Mouse (Mus musculus): ENCODE measurements around the gene Fam161b. TPM values are rescaled to one million over a fixed set of nuclear protein-coding genes. Genes with fewer than 3 reads are reported as not detected.

The Fam161b gene
- total RNA-seq, 4 experiments from 2014 or later: 11.0 to 16.5 (median 13.0) TPM

Other genes starting within 250 kb of the Fam161b start
- gene Dnal1, start 247.5 kb downstream of the Fam161b start, total RNA-seq (2022): 10 to 100 TPM; 76.7 to 97.3 (median 85.4) TPM
- 1 to 10 TPM; 3.1 to 3.9 (median 3.6) TPM for gene Pnma1, start 213.3 kb downstream of the Fam161b start, total RNA-seq (2022)
- 10 to 100 TPM; 21.6 to 28.5 (median 26.0) TPM for gene Elmsan1, start 143.0 kb downstream of the Fam161b start, total RNA-seq (2022)
- 10 to 100 TPM; 28.9 to 48.5 (median 41.2) TPM for gene Ptgr2, start 76.6 kb downstream of the Fam161b start, total RNA-seq (2022)
- 10 to 100 TPM; 34.6 to 44.5 (median 37.9) TPM for gene Zfp410, start 45.0 kb downstream of the Fam161b start, total RNA-seq (2022)
- gene Coq6, start 176 bp downstream of the Fam161b start, total RNA-seq (2022): 10 to 100 TPM; 25.9 to 30.3 (median 28.5) TPM
- 10 to 100 TPM; 25.2 to 30.4 (median 29.1) TPM for gene Entpd5, start 47.2 kb upstream of the Fam161b start, total RNA-seq (2022)
- 10 to 100 TPM in 2 of 4 experiments, 1 to 10 TPM in 2; 8.3 to 12.7 (median 10.7) TPM for gene Bbof1, start 47.2 kb upstream of the Fam161b start, total RNA-seq (2022)
- gene Rnf113a2, start 55.4 kb upstream of the Fam161b start, total RNA-seq (2022): 10 to 100 TPM in 3 of 4 experiments, 1 to 10 TPM in 1; 9.1 to 16.9 (median 13.8) TPM
- 10 to 100 TPM; 55.6 to 61.6 (median 58.2) TPM for gene Aldh6a1, start 89.2 kb upstream of the Fam161b start, total RNA-seq (2022)
- gene Lin52, start 89.6 kb upstream of the Fam161b start, total RNA-seq (2022): 10 to 100 TPM; 21.9 to 31.9 (median 26.3) TPM
- under 1 TPM; 0.17 to 0.37 (median 0.24) TPM for gene Vsx2, start 207.9 kb upstream of the Fam161b start, total RNA-seq (2022)